Mouse (Mus musculus) midbrain, embryonic 15.5 days (tissue): Measurements from ENCODE around the gene Gm11444. TPM values are rescaled to one million over a fixed set of nuclear protein-coding genes. Genes with fewer than 3 reads are reported as not detected.

Experiments used
- ATAC-seq: fragments of 200-750 bp; cut with Nextera tagmentation; replicated peaks from 2 replicates; pipeline ENCODE4 v1.8.0; 2017; ENCODE audit warnings: moderate TSS enrichment
- H3K27ac ChIP-seq: fragments of 300-500 bp; sonication (generic); 2 replicates; pipeline ENCODE4 v1.5.1; 2015; ENCODE audit warnings: mild to moderate bottlenecking, inconsistent platforms
- H3K27me3 ChIP-seq: fragments of 300-500 bp; sonication (generic); replicated peaks from 2 replicates; pipeline ENCODE4 v1.6.1; 2015; ENCODE audit warnings: inconsistent platforms
- H3K36me3 ChIP-seq: fragments of 300-500 bp; sonication (generic); replicated peaks from 2 replicates; pipeline ENCODE4 v1.6.1; 2015; ENCODE audit warnings: inconsistent platforms
- H3K4me1 ChIP-seq: fragments of 300-500 bp; sonication (generic); 2 replicates; pipeline ENCODE4 v1.6.1; 2015; ENCODE audit warnings: inconsistent platforms
- H3K4me2 ChIP-seq: fragments of 300-500 bp; sonication (generic); 2 replicates; pipeline ENCODE4 v1.6.1; 2015; ENCODE audit warnings: inconsistent platforms, mild to moderate bottlenecking, moderate library complexity
- H3K4me3 ChIP-seq: fragments of 300-500 bp; sonication (generic); 2 replicates; pipeline ENCODE4 v1.5.1; 2015; ENCODE audit warnings: mild to moderate bottlenecking, inconsistent platforms
- H3K9ac ChIP-seq: fragments of 300-500 bp; sonication (generic); 2 replicates; pipeline ENCODE4 v1.6.1; 2015; ENCODE audit warnings: mild to moderate bottlenecking, inconsistent platforms
- H3K9me3 ChIP-seq: fragments of 300-500 bp; sonication (generic); 2 replicates; pipeline ENCODE4 v1.6.1; 2016; ENCODE audit warnings: inconsistent platforms
- WGBS: fragments of 180-500 bp; shearing (Covaris S2); methylation state at CpG from one replicate; pipeline ENCODE4 v1.1.7; 2015; ENCODE audit warnings: mixed read lengths; 5-methylcytosine and 5-hydroxymethylcytosine counted together
- polyA plus RNA-seq: library from polyadenylated mRNA; unstranded; fragments of >200 nt; fragmentation: Nextera tagmentation; extraction: Ambion mirVana; gene quantifications from 2 replicates; pipeline ENCODE4 v1.2.1, GENCODE M21; 2015

The Gm11444 gene
- polyA plus RNA-seq, 1 experiment from 2014 or later = not detected

- ATAC-seq = no peak
- WGBS = 68% methylated on average over 4 of the region's 4 CpGs
- peaks cover 62% of the 10 kb centered on the region for H3K27me3 ChIP-seq
Observed at GRCm38 (mm10) chr11:85846509-85846908, 3.6 kb downstream of the Gm11444 start.

DNA sequence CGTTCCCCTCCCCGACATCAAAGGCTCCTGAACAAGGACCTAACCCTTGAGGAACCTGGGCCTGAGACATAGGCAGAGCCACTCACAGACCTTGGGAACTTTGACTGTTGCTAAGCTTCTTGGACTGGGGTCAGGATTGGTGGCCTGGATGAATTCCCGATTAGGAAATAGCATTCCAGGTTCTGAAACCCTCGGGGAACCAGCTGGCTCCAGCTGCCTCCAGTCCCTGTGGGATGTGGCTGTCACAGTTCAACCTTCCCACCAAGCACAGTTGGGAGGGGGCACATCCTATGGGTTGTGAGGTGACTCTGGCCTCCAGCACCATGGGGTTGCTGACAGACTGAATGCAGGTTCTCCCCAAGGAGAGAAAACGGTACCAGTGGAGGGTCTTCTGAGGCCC is 4.2 kb downstream of the Gm11444 start:
- no peak overlapping the region for H3K4me2 ChIP-seq
- no peak overlapping the region for H3K9ac ChIP-seq
- H3K36me3 ChIP-seq = no peaks in the 10 kb centered on the region
- no peaks in the 10 kb centered on the region for H3K9me3 ChIP-seq
- H3K27me3 ChIP-seq = peaks cover 68% of the 10 kb centered on the region
- no peak for ATAC-seq
- H3K27ac ChIP-seq = no peak overlapping the region
- H3K4me3 ChIP-seq = no peak overlapping the region
- peaks cover 28% of the 10 kb centered on the region for H3K4me1 ChIP-seq
- WGBS = 44% methylated on average over 5 of the region's 5 CpGs

More at GRCm38 (mm10) chr11:85846509-85846908, 3.6 kb downstream of the Gm11444 start:
- no peak overlapping the region for H3K27ac ChIP-seq
- H3K4me2 ChIP-seq = no peak overlapping the region
- no peaks in the 10 kb centered on the region for H3K36me3 ChIP-seq
- no peaks in the 10 kb centered on the region for H3K9me3 ChIP-seq
- H3K4me3 ChIP-seq = no peak overlapping the region
- H3K4me1 ChIP-seq = peaks cover 28% of the 10 kb centered on the region
- H3K9ac ChIP-seq = no peak overlapping the region

- Histone ChIP-seq H3K4me1 (peaks cover 34% of the 10 kb centered on the region), H3K27ac (no peak overlapping the region), H3K36me3 (no peaks in the 10 kb centered on the region), H3K27me3 (peaks cover 72% of the 10 kb centered on the region), H3K4me2 (peak overlapping the region; percentile 74; the same call in 1 of the 2 replicates), H3K9me3 (no peaks in the 10 kb centered on the region), H3K4me3 (no peak overlapping the region), H3K9ac (no peak overlapping the region)
- WGBS = 29% methylated on average over 5 of the region's 5 CpGs
- ATAC-seq = no peak
Observed at GRCm38 (mm10) chr11:85844971-85845370, 5.2 kb downstream of the Gm11444 start.

- no peaks in the 10 kb centered on the region for H3K36me3 ChIP-seq
- H3K4me3 ChIP-seq = peak overlapping the region; percentile 32
- no peak overlapping the region; the same call in 1 of the 2 replicates for H3K9ac ChIP-seq
- peak overlapping the region; percentile 74 for H3K4me2 ChIP-seq
- ATAC-seq = peak; percentile 36; the same call in 1 of the 2 replicates
- peaks cover 75% of the 10 kb centered on the region for H3K27me3 ChIP-seq
- under 1% methylated on average over 54 of the region's 54 CpGs for WGBS
- H3K4me1 ChIP-seq = peaks cover 34% of the 10 kb centered on the region
- no peaks in the 10 kb centered on the region for H3K9me3 ChIP-seq
- H3K27ac ChIP-seq = no peak overlapping the region
Observed at GRCm38 (mm10) chr11:85844144-85844965, 5.8 kb downstream of the Gm11444 start.

- ATAC-seq = 0 out of 2 replicates have a peak, but pooled peaks have one; percentile 30
- no peaks in the 10 kb centered on the region for H3K9me3 ChIP-seq
- peak overlapping the region; percentile 32 for H3K4me3 ChIP-seq
- peaks cover 34% of the 10 kb centered on the region for H3K4me1 ChIP-seq
- H3K27ac ChIP-seq = no peak overlapping the region
- peak overlapping the region; percentile 74 for H3K4me2 ChIP-seq
- H3K9ac ChIP-seq = no peak overlapping the region
- no peaks in the 10 kb centered on the region for H3K36me3 ChIP-seq
- peaks cover 83% of the 10 kb centered on the region for H3K27me3 ChIP-seq
- under 1% methylated on average over 18 of the region's 18 CpGs for WGBS
Observed at GRCm38 (mm10) chr11:85843347-85843692, 6.8 kb downstream of the Gm11444 start.

DNA sequence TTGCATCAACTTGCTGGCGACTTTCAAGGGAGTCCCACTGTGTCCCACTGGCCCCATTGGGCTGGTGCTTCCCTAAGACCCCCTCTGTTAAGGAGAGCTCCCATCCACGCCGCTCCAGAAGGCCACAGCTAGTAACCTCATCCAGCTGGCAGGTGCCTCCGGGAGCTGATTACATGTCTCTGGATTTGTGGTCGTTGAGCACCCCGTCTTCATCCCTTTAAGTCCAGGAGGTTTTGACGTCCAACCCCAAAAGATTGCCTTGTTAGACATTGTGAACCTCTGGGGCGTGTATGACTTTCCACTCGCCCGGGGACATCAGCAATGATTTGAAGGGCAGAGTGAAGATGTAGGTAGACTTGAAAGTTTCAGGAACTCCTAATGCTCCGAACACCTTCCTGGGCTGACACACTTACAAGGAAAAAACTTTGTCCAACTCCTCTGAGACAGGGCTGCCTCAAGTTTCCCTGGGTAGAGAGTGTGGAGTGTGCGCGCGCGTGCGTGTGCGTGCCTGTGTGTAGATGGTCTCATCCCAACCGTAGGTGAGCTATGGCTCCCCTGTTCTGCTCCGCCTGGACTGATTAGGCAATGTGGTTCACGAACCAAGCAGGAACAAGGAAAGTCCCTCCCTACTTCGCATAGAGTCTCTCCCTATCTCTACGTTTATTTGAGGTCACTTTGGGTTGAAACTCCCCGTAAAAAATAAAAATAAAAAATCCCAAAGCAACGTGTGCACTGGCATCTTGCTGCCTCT is 7.4 kb downstream of the Gm11444 start:
- H3K9me3 ChIP-seq = no peaks in the 10 kb centered on the region
- H3K27ac ChIP-seq = no peak overlapping the region
- peaks cover 34% of the 10 kb centered on the region for H3K4me1 ChIP-seq
- H3K9ac ChIP-seq = no peak overlapping the region
- 5% methylated on average over 24 of the region's 24 CpGs for WGBS
- peaks cover 88% of the 10 kb centered on the region for H3K27me3 ChIP-seq
- H3K4me2 ChIP-seq = peak overlapping the region; percentile 74
- ATAC-seq = no peak
- no peak overlapping the region for H3K4me3 ChIP-seq
- no peaks in the 10 kb centered on the region for H3K36me3 ChIP-seq

- 2% methylated on average over 31 of the region's 32 CpGs for WGBS
- Histone ChIP-seq H3K9me3 (no peaks in the 10 kb centered on the region), H3K4me1 (peaks cover 34% of the 10 kb centered on the region), H3K9ac (no peak overlapping the region), H3K4me3 (peak overlapping the region; percentile 33), H3K27me3 (peaks cover 91% of the 10 kb centered on the region), H3K36me3 (no peaks in the 10 kb centered on the region), H3K27ac (no peak overlapping the region), H3K4me2 (peak overlapping the region; percentile 64)
- ATAC-seq = peak; percentile 73
Observed at GRCm38 (mm10) chr11:85841980-85842379, 8.2 kb downstream of the Gm11444 start.

- no peak for ATAC-seq
- WGBS = 11% methylated on average over 8 of the region's 8 CpGs
- H3K27me3 ChIP-seq = peaks cover 89% of the 10 kb centered on the region
- H3K9ac ChIP-seq = no peak overlapping the region
- H3K4me1 ChIP-seq = peaks cover 34% of the 10 kb centered on the region
- H3K27ac ChIP-seq = no peak overlapping the region
- peak overlapping the region; percentile 33; the same call in 1 of the 2 replicates for H3K4me3 ChIP-seq
- H3K4me2 ChIP-seq = no peak overlapping the region
- no peaks in the 10 kb centered on the region for H3K36me3 ChIP-seq
- H3K9me3 ChIP-seq = no peaks in the 10 kb centered on the region
Observed at GRCm38 (mm10) chr11:85841211-85841681, 8.9 kb downstream of the Gm11444 start.

GRCm38 (mm10) chr11:85840803-85841145 is 9.4 kb downstream of the Gm11444 start:
- peak overlapping the region; percentile 21; the same call in 1 of the 2 replicates for H3K4me2 ChIP-seq
- no peaks in the 10 kb centered on the region for H3K36me3 ChIP-seq
- 2% methylated on average over 21 of the region's 21 CpGs for whole genome bisulfite sequencing
- peaks cover 34% of the 10 kb centered on the region for H3K4me1 ChIP-seq
- no peaks in the 10 kb centered on the region for H3K9me3 ChIP-seq
- H3K27me3 ChIP-seq = peaks cover 89% of the 10 kb centered on the region
- no peak overlapping the region for H3K27ac ChIP-seq
- H3K9ac ChIP-seq = no peak overlapping the region
- peak overlapping the region; percentile 5; the same call in 1 of the 2 replicates for H3K4me3 ChIP-seq
- no peak for ATAC-seq

DNA sequence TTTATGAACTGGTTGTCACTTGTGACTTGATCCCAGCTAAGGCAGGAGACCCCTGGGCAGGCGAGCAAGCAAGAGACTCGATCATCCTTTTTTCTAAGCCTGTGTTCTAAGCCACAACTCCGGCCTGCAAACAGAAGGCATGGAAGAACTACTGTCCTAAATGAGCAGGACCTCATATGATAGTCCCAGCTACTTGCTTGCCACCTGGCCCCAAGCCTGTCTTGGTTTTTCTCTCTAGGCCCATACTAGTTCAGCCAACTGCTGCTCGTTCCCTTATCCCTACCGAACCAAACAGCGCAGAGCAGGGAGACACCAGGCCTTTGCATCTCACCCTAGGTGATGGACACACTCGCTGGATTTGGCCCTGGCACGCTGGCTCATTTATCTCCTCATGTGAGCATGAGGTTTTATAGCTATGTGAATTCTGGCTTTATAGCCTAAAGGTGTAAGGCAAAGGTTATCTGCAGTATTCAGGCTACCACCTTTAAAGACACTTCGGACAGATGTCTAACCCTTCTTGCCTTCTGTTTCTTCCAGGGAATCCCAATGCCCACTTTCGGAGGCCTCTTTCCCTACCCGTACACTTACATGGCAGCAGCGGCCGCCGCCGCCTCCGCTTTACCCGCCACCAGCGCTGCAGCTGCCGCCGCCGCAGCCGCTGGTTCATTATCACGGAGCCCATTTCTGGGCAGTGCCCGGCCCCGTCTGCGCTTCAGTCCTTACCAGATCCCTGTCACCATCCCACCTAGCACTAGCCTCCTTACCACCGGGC is 9.9 kb downstream of the Gm11444 start:
- Histone ChIP-seq H3K9ac (no peak overlapping the region), H3K4me1 (peaks cover 34% of the 10 kb centered on the region), H3K27me3 (peaks cover 89% of the 10 kb centered on the region), H3K4me3 (0 out of 2 replicates have a peak overlapping the region, but pooled peaks have one; percentile 5), H3K27ac (no peak overlapping the region), H3K36me3 (no peaks in the 10 kb centered on the region), H3K9me3 (no peaks in the 10 kb centered on the region), H3K4me2 (peak overlapping the region; percentile 21; the same call in 1 of the 2 replicates)
- ATAC-seq = no peak
- WGBS = 4% methylated on average over 27 of the region's 27 CpGs

DNA sequence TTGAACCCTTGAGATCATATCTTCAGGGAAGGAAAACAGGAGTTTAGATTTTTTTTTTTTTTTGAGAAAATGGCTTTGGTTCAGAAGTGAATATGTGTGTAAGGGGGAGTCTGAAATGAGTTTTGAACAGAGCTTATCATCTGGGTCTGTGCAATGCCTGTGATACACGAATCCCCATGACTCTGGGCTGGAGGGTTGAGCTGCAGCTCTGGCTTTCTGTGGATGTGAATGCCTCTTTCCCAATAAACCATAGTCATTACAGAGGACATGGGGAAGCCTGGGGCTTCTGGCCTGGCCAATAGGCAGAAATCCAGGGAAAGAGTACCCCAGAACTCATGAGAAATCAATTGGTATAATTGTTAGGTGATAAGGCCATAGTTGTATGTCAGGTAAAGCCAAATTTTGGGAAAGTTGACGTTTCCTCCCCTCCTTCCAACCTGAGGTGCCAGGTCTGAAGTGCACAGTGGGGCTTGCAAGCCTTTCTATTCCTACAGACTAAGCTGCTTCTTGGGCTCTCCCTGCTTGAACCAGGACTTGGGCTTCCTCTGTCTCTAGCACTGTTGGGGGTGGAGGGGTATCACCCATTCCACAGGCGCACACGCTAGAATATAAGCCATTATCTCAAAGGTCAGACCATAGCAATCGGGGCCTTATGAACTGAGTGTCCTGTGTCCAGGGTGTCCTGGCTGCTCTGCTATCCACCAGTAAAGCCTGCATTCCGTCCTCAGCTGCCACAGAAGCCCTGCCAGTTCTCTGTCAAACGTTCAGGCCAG is 10.7 kb downstream of the Gm11444 start:
- H3K36me3 ChIP-seq = no peaks in the 10 kb centered on the region
- peaks cover 31% of the 10 kb centered on the region for H3K4me1 ChIP-seq
- H3K4me2 ChIP-seq = no peak overlapping the region
- no peaks in the 10 kb centered on the region for H3K9me3 ChIP-seq
- H3K9ac ChIP-seq = no peak overlapping the region
- 9% methylated on average over 7 of the region's 7 CpGs for WGBS
- H3K27me3 ChIP-seq = peaks cover 89% of the 10 kb centered on the region
- no peak for ATAC-seq
- no peak overlapping the region for H3K4me3 ChIP-seq
- H3K27ac ChIP-seq = no peak overlapping the region
